Mouse (Mus musculus): ENCODE results near the gene Cisd3. TPM values are rescaled to one million over a fixed set of nuclear protein-coding genes. Genes with fewer than 3 reads are reported as not detected.

Gene Cisd3
- polyA plus RNA-seq (2014; fragmentation: Illumina TruSeq; extraction: RNeasy Lipid Tissue Mini Kit (QIAGEN cat#74804); ENCODE audit: low read depth, low replicate concordance), result 24.5 TPM

DNA sequence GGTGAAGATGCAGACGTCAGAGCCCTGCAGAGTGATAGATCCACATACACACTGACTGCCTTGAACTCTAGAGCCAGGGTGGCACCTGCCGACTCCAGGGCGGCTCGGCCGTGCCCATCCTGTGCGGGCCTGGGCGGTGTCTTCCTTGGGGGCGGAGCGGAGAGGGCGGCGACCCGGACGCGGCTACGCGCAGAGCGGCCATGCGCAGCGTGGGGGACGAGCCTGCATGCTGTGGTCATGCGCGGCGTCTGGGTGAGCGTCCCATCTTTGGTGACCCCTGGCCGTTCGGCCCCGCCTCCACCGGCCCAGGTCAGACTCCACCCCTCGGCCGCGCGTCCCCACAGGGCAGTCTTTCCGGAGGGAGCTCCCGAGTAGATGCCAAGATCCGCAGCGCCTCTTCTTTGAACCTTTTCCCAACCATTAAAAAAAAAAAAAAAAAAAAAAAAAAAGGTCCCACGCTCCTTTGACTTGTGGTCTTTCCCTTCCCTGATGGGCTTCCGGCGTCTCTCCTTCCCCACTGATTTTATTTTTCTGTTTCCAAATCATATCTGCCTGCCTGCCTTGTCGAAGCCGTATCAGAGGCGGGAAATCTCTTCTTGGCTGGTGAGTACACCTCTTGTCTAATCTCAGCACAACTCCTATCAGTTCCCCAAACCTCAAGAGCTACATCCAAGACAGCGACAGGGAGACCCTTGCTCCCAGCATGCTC lies at the start of gene Cisd3:
Gene Cisd3, plus strand, starts transcription at position 214 of the 709 bp plus-strand sequence.

GRCm38 (mm10) chr11:97662893-97663527 lies 22.6 kb upstream of the Cisd3 start, which contains the start of gene Mllt6:
Gene Mllt6, plus strand, starts transcription at chr11:97663414.

GRCm38 (mm10) chr11:97700003-97700745 lies 14.5 kb downstream of the Cisd3 start, which contains the start of gene Pcgf2:
Gene Pcgf2, minus strand, starts transcription at chr11:97700497.

DNA sequence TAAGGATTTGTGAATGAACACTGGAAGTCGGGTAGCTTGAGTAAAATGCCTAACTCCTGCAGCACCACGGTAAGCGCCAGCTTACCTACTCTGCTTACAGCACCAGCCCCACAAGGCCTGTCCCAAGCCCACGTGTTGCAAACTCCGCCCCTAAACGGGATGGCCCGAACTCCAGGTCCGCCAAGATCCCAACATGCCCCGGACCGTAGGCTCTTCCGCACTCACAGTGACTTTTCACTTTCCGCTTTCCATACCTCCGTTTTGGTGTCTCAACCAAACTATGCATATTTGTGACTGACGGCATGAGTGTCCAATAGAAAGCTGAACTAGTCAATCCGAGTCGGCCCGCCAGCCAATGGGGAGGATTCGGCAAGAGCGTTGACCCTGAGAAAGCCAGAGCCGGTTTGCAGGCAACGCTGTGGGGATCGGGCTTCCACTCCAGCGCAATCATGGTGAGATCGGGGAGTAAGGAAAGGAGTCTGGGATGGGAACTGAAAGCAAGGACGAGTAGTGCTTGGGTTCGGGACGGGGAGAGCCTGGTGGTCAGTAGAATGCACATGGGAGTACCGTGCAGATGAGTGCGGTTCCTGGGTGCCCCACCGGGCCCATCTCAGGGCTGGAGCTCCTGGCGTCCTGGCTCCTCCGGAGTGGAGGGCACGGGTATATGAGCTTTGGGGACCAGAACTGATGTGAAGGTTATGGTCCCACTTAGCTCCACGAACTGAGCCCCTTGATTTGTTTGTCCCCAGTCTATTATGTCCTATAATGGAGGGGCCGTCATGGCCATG lies 17.6 kb downstream of the Cisd3 start, which contains the start of gene Psmb3:
Gene Psmb3, plus strand, starts transcription at position 361 of the 788 bp plus-strand sequence.

Other genes starting within 250 kb of the Cisd3 start
- not detected for gene 4933428G20Rik, start 185.5 kb upstream of the Cisd3 start, polyA plus RNA-seq (2014; fragmentation: Illumina TruSeq; extraction: RNeasy Lipid Tissue Mini Kit (QIAGEN cat#74804); ENCODE audit: low read depth, low replicate concordance)
- gene Srcin1, start 109.6 kb upstream of the Cisd3 start, polyA plus RNA-seq (2014; fragmentation: Illumina TruSeq; extraction: RNeasy Lipid Tissue Mini Kit (QIAGEN cat#74804); ENCODE audit: low read depth, low replicate concordance), result 0.44 TPM
- gene Epop, start 56.1 kb upstream of the Cisd3 start, polyA plus RNA-seq (2014; fragmentation: Illumina TruSeq; extraction: RNeasy Lipid Tissue Mini Kit (QIAGEN cat#74804); ENCODE audit: low read depth, low replicate concordance), result not detected
- gene Mllt6, start 22.4 kb upstream of the Cisd3 start, polyA plus RNA-seq (2014; fragmentation: Illumina TruSeq; extraction: RNeasy Lipid Tissue Mini Kit (QIAGEN cat#74804); ENCODE audit: low read depth, low replicate concordance), result 6.1 TPM
- gene Pcgf2, start 14.7 kb downstream of the Cisd3 start, polyA plus RNA-seq (2014; fragmentation: Illumina TruSeq; extraction: RNeasy Lipid Tissue Mini Kit (QIAGEN cat#74804); ENCODE audit: low read depth, low replicate concordance), result 6.7 TPM
- gene Psmb3, start 17.6 kb downstream of the Cisd3 start, polyA plus RNA-seq (2014; fragmentation: Illumina TruSeq; extraction: RNeasy Lipid Tissue Mini Kit (QIAGEN cat#74804); ENCODE audit: low read depth, low replicate concordance), result 11.0 TPM
- gene Pip4k2b, start 58.9 kb downstream of the Cisd3 start, polyA plus RNA-seq (2014; fragmentation: Illumina TruSeq; extraction: RNeasy Lipid Tissue Mini Kit (QIAGEN cat#74804); ENCODE audit: low read depth, low replicate concordance), result 5.3 TPM
- 16.8 TPM for gene Cwc25, start 80.7 kb downstream of the Cisd3 start, polyA plus RNA-seq (2014; fragmentation: Illumina TruSeq; extraction: RNeasy Lipid Tissue Mini Kit (QIAGEN cat#74804); ENCODE audit: low read depth, low replicate concordance)
- gene 1700001P01Rik, start 90.1 kb downstream of the Cisd3 start, polyA plus RNA-seq (2014; fragmentation: Illumina TruSeq; extraction: RNeasy Lipid Tissue Mini Kit (QIAGEN cat#74804); ENCODE audit: low read depth, low replicate concordance), result not detected
- 2,348 TPM for gene Rpl23, start 96.6 kb downstream of the Cisd3 start, polyA plus RNA-seq (2014; fragmentation: Illumina TruSeq; extraction: RNeasy Lipid Tissue Mini Kit (QIAGEN cat#74804); ENCODE audit: low read depth, low replicate concordance)
- gene Lasp1, start 113.2 kb downstream of the Cisd3 start, polyA plus RNA-seq (2014; fragmentation: Illumina TruSeq; extraction: RNeasy Lipid Tissue Mini Kit (QIAGEN cat#74804); ENCODE audit: low read depth, low replicate concordance), result 74.4 TPM
- gene B230217C12Rik, start 155.0 kb downstream of the Cisd3 start, polyA plus RNA-seq (2014; fragmentation: Illumina TruSeq; extraction: RNeasy Lipid Tissue Mini Kit (QIAGEN cat#74804); ENCODE audit: low read depth, low replicate concordance), result 2.6 TPM
- gene Fbxo47, start 198.3 kb downstream of the Cisd3 start, polyA plus RNA-seq (2014; fragmentation: Illumina TruSeq; extraction: RNeasy Lipid Tissue Mini Kit (QIAGEN cat#74804); ENCODE audit: low read depth, low replicate concordance), result 0.85 TPM